Mouse (Mus musculus) lung, adult 2 months (tissue): ENCODE measurements around the gene Pigx. TPM values are rescaled to one million over a fixed set of nuclear protein-coding genes. Genes with fewer than 3 reads are reported as not detected.
A peak's percentile ranks its signal among the peaks of the same experiment; 100 is the strongest.
"Not testable (repeated sequence)": the region's sequence is repeated elsewhere in the genome, so short reads cannot be mapped to it uniquely, and the experiment has no call there.

Experiments used
- DNase-seq: peaks from one replicate; pipeline ENCODE4 v3.0.0; 2022
- H3K4me1 ChIP-seq: fragments of 200-500 bp; 2 replicates; pipeline ENCODE4 v1.6.1; 2011; ENCODE audit warnings: low read length; ENCODE audit not compliant: control insufficient read depth, insufficient read depth
- H3K4me3 ChIP-seq: fragments of 200-500 bp; replicated peaks from 2 replicates; pipeline ENCODE3; 2011; ENCODE audit warnings: low read depth, mild to moderate bottlenecking, control low read depth, low read length; ENCODE audit errors: extremely low read depth
- CTCF ChIP-seq: fragments of 200-500 bp; IDR thresholded peaks from 2 replicates; pipeline ENCODE4 v1.5.1; 2011; ENCODE audit warnings: mild to moderate bottlenecking, low read length, control low read depth; ENCODE audit not compliant: insufficient read depth
- POLR2A ChIP-seq: fragments of 200-500 bp; IDR thresholded peaks from 2 replicates; pipeline ENCODE4 v1.6.1; 2011; ENCODE audit warnings: low read depth, mild to moderate bottlenecking, control low read depth, low read length, borderline replicate concordance; ENCODE audit errors: extremely low read depth
- WGBS: fragments of 180-500 bp; shearing (Covaris S2); methylation state at CpG from one replicate; pipeline ENCODE4 v1.1.7; 2018; 5-methylcytosine and 5-hydroxymethylcytosine counted together
- polyA plus RNA-seq: library from polyadenylated mRNA; depleted of rRNA; stranded (reverse); fragments of >200 nt; gene quantifications from 2 replicates; pipeline ENCODE4 v1.2.3, GENCODE M21; 2012

The Pigx gene
- polyA plus RNA-seq, 1 experiment, result 20.0 TPM

DNA sequence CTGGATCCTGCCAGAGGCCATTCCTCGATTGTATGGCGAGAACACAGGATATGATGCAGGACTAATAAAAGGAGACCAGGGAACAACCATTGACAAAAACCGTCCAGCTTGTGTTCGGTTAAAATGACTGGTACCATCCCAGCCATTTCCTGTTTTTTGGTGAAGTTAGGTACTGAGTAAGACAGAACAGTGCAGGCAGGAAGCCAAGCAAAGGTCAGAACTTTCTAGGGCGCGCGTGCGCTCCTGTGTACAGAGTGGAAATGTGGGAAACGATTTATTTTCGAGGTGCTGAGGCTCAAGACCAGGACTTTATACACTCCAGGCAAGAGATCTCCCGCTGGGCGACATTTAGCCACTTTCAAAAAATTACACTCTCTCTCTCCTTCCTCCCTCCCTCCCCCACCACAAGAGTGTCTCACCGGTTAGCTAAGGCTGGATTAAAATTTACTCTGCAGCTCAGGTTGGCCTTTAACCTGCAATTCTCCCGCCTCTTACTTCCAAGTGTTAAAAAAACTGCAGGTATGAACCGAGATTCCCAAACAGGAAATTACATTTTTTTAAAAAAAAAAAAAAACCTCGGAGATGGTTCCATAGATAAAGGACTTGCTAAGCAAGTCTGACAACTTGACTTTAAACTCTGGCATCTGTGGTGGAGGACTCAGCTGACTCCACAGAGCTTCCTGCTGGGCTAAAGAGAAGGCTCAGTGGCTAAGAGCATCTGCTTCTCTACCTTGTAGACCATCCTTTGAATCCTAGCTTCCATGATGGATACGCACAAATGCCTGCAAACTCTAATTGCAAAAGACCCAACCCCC is 11.7 kb downstream of the Pigx start:
- H3K4me3 ChIP-seq, result no peak overlapping the region
- 36% methylated on average over 17 of the region's 17 CpGs for WGBS
- no peak for DNase-seq
- H3K4me1 ChIP-seq, result no peaks in the 10 kb centered on the region
- no peak for TF ChIP-seq POLR2A
- no peak for TF ChIP-seq CTCF

DNA sequence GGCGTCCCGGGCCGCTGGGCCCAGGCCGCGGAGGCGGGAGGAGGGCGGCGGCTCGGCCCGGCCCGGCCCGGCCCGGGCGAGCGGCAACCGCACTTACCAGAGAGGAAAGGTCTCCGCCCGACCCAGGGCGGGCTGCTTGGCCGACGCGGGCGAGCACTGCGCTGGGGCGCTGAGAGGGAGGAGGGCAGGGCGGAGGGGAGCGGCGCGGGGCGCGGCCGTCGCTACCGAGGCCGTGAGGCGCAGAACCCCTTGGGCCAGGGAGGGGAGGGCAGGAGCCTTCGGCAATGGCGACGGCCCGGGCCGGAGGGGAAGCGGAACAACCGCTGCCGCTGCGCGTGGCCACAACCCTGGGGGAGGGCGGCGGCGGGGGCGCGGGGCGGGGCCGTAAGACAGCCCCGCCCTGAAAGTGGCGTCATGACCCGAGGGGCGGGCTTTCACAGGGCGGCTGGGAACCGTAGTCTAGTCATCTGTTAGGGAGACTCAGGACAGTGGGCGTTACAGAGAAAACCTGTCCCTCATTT is 20.5 kb downstream of the Pigx start, which contains the start of gene Pak2:
Gene Pak2, minus strand, starts transcription at position 352 of the 521 bp plus-strand sequence.
- 2% methylated on average over 58 of the region's 60 CpGs for WGBS
- H3K4me1 ChIP-seq, result peaks cover 16% of the 10 kb centered on the region
- H3K4me3 ChIP-seq, result peak within 1 kb of the TSS; percentile 91
- peak; percentile 82 for TF ChIP-seq POLR2A
- TF ChIP-seq CTCF, result no peak
- DNase-seq, result peak; percentile 87

DNA sequence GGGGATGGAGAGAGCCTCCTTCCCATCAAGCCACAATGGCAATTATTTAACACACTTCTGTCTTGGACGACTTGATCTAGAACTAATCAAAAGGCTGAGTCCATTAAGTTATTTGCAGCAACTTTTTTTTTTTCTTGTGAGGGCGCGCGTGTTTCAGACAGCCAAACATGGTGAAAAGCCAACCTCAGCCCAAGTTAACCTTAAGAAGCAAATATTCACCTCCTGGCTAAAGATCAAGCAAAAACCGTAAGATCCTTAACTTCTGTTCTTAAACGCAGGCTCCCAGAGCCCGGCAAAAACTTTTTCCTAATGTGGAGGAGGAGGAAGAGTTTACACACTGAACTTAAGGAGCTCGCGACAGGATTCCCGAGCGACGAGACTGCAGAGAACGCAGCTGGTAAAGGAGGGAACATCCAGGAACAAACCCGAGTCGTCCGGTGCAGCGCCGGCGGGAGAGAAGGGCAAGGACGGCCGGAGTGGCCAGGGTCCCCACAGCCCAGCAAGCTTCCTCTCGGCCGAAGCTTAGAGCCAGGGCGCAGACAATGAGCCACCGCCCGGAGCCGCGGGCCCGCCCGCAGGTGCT is 21.0 kb downstream of the Pigx start:
- TF ChIP-seq POLR2A (no peak), CTCF (no peak)

DNA sequence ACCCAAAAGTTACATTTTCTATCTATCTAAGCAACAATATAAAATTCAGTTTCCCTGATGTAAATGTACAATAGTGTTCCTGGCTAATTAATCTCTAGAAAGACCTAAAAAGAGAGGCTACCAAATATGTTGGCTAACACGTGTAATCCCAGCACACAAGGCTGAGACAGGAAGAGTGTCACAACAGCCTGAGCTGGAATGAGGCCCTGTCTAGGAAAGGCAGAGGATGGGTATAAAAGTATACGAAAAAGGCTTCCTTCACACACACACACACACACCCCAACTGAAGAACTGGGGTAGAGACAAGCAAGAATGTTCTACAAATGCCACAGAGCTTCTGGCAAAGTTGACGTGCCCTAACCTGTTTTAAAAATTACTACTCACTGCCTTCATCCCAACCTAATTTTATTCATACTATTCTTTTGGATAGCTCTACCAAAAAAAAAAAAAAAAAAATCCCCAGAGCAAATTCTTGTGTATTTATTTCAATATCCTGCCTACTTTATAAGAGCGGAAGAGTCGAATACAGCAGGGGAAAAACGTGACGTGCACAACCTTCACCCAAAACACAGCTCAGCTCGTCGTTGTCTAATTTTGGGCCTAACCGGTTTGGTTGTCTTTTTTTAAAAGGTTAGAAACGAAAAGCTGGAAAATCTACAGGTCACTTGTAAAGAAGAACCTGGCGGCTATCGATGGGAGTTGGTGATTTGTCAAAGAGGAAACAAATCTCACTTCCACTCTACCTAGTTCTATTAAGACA is 21.7 kb downstream of the Pigx start:
- no peak for TF ChIP-seq CTCF
- TF ChIP-seq POLR2A, result no peak
- no peak for DNase-seq
- 1% methylated on average over 13 of the region's 13 CpGs for WGBS
- peaks cover 16% of the 10 kb centered on the region for H3K4me1 ChIP-seq
- peak overlapping the region; percentile 91 for H3K4me3 ChIP-seq

More for the DNA sequence above, 21.0 kb downstream of the Pigx start:
- under 1% methylated on average over 30 of the region's 30 CpGs for WGBS
- Histone ChIP-seq H3K4me3 (peak overlapping the region; percentile 91), H3K4me1 (peaks cover 16% of the 10 kb centered on the region)
- no peak for DNase-seq

DNA sequence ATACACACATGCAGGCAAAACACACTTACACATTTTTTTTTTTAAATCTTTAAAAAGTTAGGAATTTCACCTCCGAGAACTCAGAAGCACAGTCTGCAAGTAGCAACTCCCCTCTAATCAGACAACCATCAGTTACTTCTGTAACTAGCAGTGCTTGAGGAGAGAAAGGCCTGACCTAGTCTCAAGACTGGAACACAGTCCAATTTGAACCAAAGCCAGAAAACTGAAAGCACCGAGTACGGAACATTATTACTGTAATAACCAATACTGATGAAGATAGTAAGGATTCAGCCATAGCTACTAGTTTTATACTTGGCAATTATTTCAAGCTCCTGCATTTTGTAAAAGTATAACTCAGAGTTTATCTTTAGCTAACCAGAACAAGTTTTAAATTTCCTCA is 23.1 kb downstream of the Pigx start:
- DNase-seq, result no peak
- peaks cover 16% of the 10 kb centered on the region for H3K4me1 ChIP-seq
- H3K4me3 ChIP-seq, result no peak overlapping the region
- WGBS, result 17% methylated on average over 3 of the region's 3 CpGs
- TF ChIP-seq POLR2A (no peak), CTCF (no peak)

DNA sequence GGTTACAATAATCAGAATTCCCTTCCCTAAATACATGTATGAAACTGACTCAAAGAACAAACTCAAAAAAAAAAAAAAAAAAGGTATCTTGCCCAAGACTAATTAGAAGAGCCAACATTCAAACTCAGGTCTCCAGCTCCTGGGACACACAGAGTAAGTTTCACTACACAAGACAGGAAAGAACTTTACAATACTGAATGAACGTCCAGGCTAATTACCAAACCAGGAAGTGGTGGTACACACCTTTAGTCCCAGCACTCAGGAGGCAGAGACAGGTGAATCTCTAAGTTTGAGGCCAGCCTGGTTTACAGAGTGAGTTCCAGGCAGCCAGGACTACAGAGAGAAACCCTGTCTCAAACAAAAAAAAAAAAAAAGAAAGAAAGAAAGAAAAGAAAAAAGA is 23.8 kb downstream of the Pigx start:
- 10% methylated on average over 1 of the region's 1 CpGs for WGBS
- Histone ChIP-seq H3K4me1 (peaks cover 16% of the 10 kb centered on the region), H3K4me3 (no peak overlapping the region)
- DNase-seq, result no peak
- TF ChIP-seq CTCF, result no peak
- no peak for TF ChIP-seq POLR2A

DNA sequence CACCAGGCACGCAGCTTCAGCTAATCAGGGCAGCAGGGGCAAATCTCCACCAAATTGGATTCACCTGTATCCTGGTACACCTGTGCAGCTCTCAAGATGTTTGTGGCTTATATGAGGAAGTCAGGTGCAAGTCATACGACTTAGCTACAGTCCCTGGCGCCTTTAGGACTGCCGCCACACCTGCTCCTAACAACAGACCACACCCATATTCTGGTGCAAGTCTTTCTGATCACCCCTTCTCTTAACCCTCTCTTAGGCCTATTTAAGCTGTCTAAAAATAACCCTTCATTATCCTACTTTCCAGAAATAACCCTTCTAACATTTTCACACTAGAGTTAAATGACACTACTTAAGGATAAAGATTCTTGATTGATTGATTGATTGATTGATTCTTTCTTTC is 29.5 kb downstream of the Pigx start:
- not testable (repeated sequence) for DNase-seq, H3K4me3 ChIP-seq
- peaks cover 19% of the 10 kb centered on the region for H3K4me1 ChIP-seq
- 51% methylated on average over 4 of the region's 4 CpGs for WGBS

DNA sequence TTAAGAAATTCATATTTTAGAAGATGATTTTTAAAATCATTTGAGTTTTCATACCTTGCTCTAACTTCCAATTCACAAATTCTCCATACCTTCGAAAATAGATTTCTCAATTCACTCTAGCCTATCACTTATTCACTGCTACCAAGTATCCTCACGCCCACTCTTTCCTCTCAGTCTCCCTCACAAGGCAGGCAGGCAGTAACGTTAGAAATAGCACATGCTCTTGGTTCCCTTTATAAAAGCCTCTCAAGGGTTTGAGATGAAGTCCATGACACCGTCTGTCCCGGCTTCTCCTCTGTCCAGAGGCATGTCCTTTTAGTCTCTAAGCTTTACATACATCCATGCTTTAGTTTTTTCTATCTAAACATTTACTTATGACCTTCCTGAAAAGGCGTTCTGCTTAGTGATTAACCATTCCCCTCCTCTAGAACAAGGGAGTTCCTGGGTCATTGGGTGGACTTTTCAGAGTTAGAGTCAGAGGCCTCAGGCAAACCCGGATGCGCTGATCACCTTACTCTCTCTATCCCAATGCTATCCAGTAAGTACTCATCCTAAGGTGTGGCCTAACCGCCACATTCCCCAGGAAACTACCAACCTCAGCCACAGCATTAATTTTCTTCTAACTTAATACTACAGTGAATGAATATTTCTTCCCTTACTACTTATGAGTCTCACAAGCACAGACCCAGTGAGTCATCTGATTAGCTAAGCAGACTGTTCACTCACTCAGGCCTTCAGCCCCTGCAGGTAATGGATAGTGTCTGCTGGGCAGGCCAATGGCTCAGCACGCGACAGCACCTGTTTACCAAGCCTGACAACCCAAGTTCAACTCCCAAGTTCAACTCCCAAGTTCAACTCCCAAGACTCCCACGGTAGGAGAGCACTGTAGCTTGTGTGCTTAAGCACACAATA is 30.9 kb downstream of the Pigx start:
- TF ChIP-seq POLR2A (no peak), CTCF (no peak)
- 55% methylated on average over 12 of the region's 12 CpGs for WGBS
- Histone ChIP-seq H3K4me1 (peaks cover 22% of the 10 kb centered on the region), H3K4me3 (no peak overlapping the region)
- DNase-seq, result no peak
